Mouse (Mus musculus) thymus, postnatal 36 days (tissue): ENCODE results near the gene Olfr1037.
"Not testable (repeated sequence)": the region's sequence is repeated elsewhere in the genome, so short reads cannot be mapped to it uniquely, and the experiment has no call there.

Experiments used
- DNase-seq, 2 experiments: peaks; one replicate each; pipeline ENCODE4 v3.0.0; 2022; ENCODE audit warnings: mixed read lengths in 2 of 2

Olfr1037 gene

DNA sequence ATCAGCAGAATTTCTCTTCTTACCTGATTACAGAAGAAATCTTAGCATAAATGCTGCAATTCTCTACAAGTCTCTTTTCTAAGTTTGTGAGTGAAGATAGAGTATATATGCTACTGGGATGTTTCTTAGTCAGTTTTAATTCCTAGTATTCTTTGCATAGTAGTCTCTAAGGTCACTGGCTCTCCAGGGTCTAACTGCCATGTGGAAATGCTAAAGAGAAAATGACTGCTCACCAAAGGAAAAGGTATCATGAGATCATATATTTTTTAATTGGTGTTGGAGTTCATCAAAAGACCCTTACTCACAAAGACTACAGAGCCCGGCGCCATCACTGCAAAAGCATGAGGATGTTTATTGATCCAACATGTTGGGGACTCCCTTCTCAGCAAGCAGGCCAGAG, at the start of gene Olfr1037:
TSS of gene Olfr1037 (minus strand) at position 101 of the 400 bp plus-strand sequence.
- DNase-seq = no peak

- no peak for DNase-seq
Observed at GRCm38 (mm10) chr2:86135828-86136227, 48.6 kb upstream of the Olfr1037 start, which contains the start of gene Olfr1039. Gene Olfr1039 (minus strand): TSS chr2:86135928.

DNA sequence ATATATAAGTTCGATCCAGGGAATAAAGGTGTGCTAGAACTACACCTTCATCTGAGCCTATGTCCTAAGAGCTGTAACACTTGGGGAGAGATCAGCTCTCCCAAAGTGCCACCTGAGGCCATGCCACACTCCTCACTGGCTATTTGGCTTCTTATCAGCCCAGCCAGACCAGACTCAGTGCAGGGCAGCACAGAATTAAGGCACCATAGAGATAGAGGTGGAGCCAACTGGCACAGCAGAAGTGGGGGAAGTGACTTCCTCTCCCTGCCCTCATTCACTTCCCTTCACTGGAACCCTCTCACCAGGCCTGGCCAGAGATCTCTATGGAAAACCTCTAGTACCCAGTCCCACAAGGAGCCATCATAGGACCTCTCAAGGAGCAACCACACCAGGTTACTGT, 6.7 kb downstream of the Olfr1037 start:
- not testable (repeated sequence) for DNase-seq

GRCm38 (mm10) chr2:86073692-86074091, 13.5 kb downstream of the Olfr1037 start, which contains the start of gene Olfr1036:
Gene Olfr1036 (plus strand): TSS chr2:86073992.
- DNase-seq = not testable (repeated sequence)

DNA sequence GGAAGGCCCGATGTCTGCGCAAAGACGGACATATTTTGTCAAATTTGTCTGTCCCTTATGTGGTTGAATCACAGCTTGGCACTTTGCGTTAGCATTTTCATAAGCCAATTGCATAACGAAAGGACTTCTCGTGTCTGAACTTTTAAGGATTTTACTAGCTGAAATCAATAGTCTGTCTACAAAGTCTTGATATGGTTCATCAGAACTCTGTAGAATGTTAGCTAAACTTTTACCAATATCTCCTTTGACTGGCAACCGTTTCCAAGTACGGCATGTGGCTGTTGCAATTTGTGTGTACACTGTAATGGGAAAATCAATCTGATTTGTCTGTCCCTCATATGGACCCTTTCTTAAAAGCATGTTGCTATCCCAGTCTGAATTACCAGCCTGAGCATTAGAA, 17.0 kb downstream of the Olfr1037 start:
- DNase-seq = no peak

DNA sequence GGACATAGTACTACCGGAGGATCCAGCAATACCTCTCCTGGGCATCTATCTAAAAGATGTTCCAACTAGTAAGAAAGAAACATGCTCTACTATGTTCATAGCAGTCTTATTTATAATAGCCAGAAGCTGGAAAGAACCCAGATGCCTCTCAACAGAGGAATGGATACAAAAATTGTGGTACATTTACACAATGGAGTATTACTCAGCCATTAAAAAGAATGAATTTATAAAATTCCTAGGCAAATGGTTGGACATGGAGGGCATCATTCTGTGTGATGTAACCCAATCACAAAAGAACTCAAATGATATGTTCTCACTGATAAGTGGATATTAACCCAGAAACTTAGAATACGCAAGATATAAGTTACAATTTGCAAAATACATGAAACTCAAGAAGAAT, 23.4 kb downstream of the Olfr1037 start:
- DNase-seq = not testable (repeated sequence)

DNA sequence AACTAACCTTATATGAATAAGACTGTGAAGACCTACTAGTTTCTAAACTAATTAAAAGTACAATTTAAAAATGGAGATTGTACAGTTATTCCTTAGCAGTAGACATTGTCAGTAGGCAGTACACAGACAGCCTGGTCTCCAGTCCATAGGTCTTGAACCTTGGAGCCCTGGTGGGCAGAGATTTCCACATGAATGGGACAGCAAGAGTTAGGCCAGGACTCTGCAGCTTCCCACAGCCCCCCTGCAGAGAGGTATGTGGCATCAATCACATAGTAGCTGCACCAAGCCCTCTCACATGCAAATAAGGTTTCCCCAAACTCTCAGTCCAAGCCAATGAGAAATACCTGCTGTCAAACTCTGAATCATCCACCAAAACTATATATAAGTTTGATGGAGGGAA, 36.4 kb downstream of the Olfr1037 start:
- DNase-seq = not testable (repeated sequence)

GRCm38 (mm10) chr2:86045561-86045960, 41.6 kb downstream of the Olfr1037 start, which contains the start of gene Olfr1034:
Gene Olfr1034 (plus strand): TSS chr2:86045861.
- DNase-seq = no peak
